Mouse (Mus musculus): ENCODE data around the gene Ube2d1. TPM values are rescaled to one million over a fixed set of nuclear protein-coding genes. Genes with fewer than 3 reads are reported as not detected.

Ube2d1 gene
- polyA plus RNA-seq, 1 experiment, result 71.4 TPM

- no peak for TF ChIP-seq EP300 (IDR thresholded peaks at IDR 0.05; ENCODE audit: insufficient read depth, low read depth, low read length)
- TF ChIP-seq CTCF (IDR thresholded peaks at IDR 0.05; ENCODE audit: low read depth, low read length), result no peak
- TF ChIP-seq POLR2A (IDR thresholded peaks at IDR 0.05; ENCODE audit: insufficient read depth, low read length), result no peak
- no peaks in the 10 kb centered on the region for H3K4me1 ChIP-seq (ENCODE audit: control insufficient read depth, insufficient read depth, low read length)
- peak within 1 kb of the TSS; percentile 83 for H3K9ac ChIP-seq (ENCODE audit: low read depth, poor library complexity, severe bottlenecking)
- H3K27ac ChIP-seq (ENCODE audit: insufficient read depth, low read length), result peak within 1 kb of the TSS; percentile 66
- H3K36me3 ChIP-seq (ENCODE audit: control insufficient read depth, insufficient read depth, low read length, poor library complexity, severe bottlenecking), result peaks cover 23% of the 10 kb centered on the region
- no peaks in the 10 kb centered on the region for H3K27me3 ChIP-seq (ENCODE audit: control insufficient read depth, insufficient read depth, low read length, poor library complexity, severe bottlenecking)
- H3K4me3 ChIP-seq (ENCODE audit: low read depth, low read length), result peak within 1 kb of the TSS; percentile 85
- no peaks in the 10 kb centered on the region for H3K9me3 ChIP-seq (replicated peaks; ENCODE audit: control insufficient read depth, insufficient read depth, low read length, poor library complexity, severe bottlenecking)
Observed at GRCm38 (mm10) chr10:71238240-71238554, 46.9 kb downstream of the Ube2d1 start, which contains the start of gene Tfam. TSS of gene Tfam (minus strand) at chr10:71238280.

- peak overlapping the region; percentile 66 for H3K27ac ChIP-seq (ENCODE audit: insufficient read depth, low read length)
- H3K9ac ChIP-seq (ENCODE audit: low read depth, poor library complexity, severe bottlenecking), result peak overlapping the region; percentile 83
- H3K4me3 ChIP-seq (ENCODE audit: low read depth, low read length), result peak overlapping the region; percentile 85
- no peaks in the 10 kb centered on the region for H3K4me1 ChIP-seq (ENCODE audit: control insufficient read depth, insufficient read depth, low read length)
- TF ChIP-seq POLR2A (IDR thresholded peaks at IDR 0.05; ENCODE audit: insufficient read depth, low read length) (peak; percentile 60), EP300 (IDR thresholded peaks at IDR 0.05; ENCODE audit: insufficient read depth, low read depth, low read length) (no peak; the same call in 1 of the 2 replicates)
- no peaks in the 10 kb centered on the region for H3K27me3 ChIP-seq (ENCODE audit: control insufficient read depth, insufficient read depth, low read length, poor library complexity, severe bottlenecking)
- peaks cover 27% of the 10 kb centered on the region for H3K36me3 ChIP-seq (ENCODE audit: control insufficient read depth, insufficient read depth, low read length, poor library complexity, severe bottlenecking)
- no peaks in the 10 kb centered on the region for H3K9me3 ChIP-seq (replicated peaks; ENCODE audit: control insufficient read depth, insufficient read depth, low read length, poor library complexity, severe bottlenecking)
Observed at GRCm38 (mm10) chr10:71237516-71238239, 47.4 kb downstream of the Ube2d1 start.

GRCm38 (mm10) chr10:71234071-71234470 is 51.0 kb downstream of the Ube2d1 start:
- no peaks in the 10 kb centered on the region for H3K27me3 ChIP-seq (ENCODE audit: control insufficient read depth, insufficient read depth, low read length, poor library complexity, severe bottlenecking)
- H3K4me1 ChIP-seq (ENCODE audit: control insufficient read depth, insufficient read depth, low read length), result no peaks in the 10 kb centered on the region
- H3K9me3 ChIP-seq (replicated peaks; ENCODE audit: control insufficient read depth, insufficient read depth, low read length, poor library complexity, severe bottlenecking), result no peaks in the 10 kb centered on the region
- H3K9ac ChIP-seq (ENCODE audit: low read depth, poor library complexity, severe bottlenecking), result no peak overlapping the region
- no peak overlapping the region for H3K4me3 ChIP-seq (ENCODE audit: low read depth, low read length)
- H3K27ac ChIP-seq (ENCODE audit: insufficient read depth, low read length), result no peak overlapping the region
- H3K36me3 ChIP-seq (ENCODE audit: control insufficient read depth, insufficient read depth, low read length, poor library complexity, severe bottlenecking), result peaks cover 45% of the 10 kb centered on the region
- TF ChIP-seq EP300 (IDR thresholded peaks at IDR 0.05; ENCODE audit: insufficient read depth, low read depth, low read length) (no peak), CTCF (IDR thresholded peaks at IDR 0.05; ENCODE audit: low read depth, low read length) (no peak), POLR2A (IDR thresholded peaks at IDR 0.05; ENCODE audit: insufficient read depth, low read length) (no peak)

GRCm38 (mm10) chr10:71225894-71226293 is 59.2 kb downstream of the Ube2d1 start:
- Histone ChIP-seq H3K9me3 (replicated peaks; ENCODE audit: control insufficient read depth, insufficient read depth, low read length, poor library complexity, severe bottlenecking) (0 out of 2 replicates have a peak, but pooled peaks cover 2% of the 10 kb centered on the region), H3K4me3 (ENCODE audit: low read depth, low read length) (no peak overlapping the region), H3K4me1 (ENCODE audit: control insufficient read depth, insufficient read depth, low read length) (no peaks in the 10 kb centered on the region), H3K27ac (ENCODE audit: insufficient read depth, low read length) (no peak overlapping the region), H3K9ac (ENCODE audit: low read depth, poor library complexity, severe bottlenecking) (no peak overlapping the region), H3K27me3 (ENCODE audit: control insufficient read depth, insufficient read depth, low read length, poor library complexity, severe bottlenecking) (no peaks in the 10 kb centered on the region), H3K36me3 (ENCODE audit: control insufficient read depth, insufficient read depth, low read length, poor library complexity, severe bottlenecking) (peaks cover 34% of the 10 kb centered on the region)
- TF ChIP-seq POLR2A (IDR thresholded peaks at IDR 0.05; ENCODE audit: insufficient read depth, low read length) (no peak), CTCF (IDR thresholded peaks at IDR 0.05; ENCODE audit: low read depth, low read length) (peak; percentile 92), EP300 (IDR thresholded peaks at IDR 0.05; ENCODE audit: insufficient read depth, low read depth, low read length) (no peak)

GRCm38 (mm10) chr10:71223101-71223500 is 62.0 kb downstream of the Ube2d1 start:
- H3K9ac ChIP-seq (ENCODE audit: low read depth, poor library complexity, severe bottlenecking), result no peak overlapping the region
- no peaks in the 10 kb centered on the region for H3K4me1 ChIP-seq (ENCODE audit: control insufficient read depth, insufficient read depth, low read length)
- no peak overlapping the region for H3K4me3 ChIP-seq (ENCODE audit: low read depth, low read length)
- 0 out of 2 replicates have a peak, but pooled peaks cover 2% of the 10 kb centered on the region for H3K9me3 ChIP-seq (replicated peaks; ENCODE audit: control insufficient read depth, insufficient read depth, low read length, poor library complexity, severe bottlenecking)
- no peak overlapping the region for H3K27ac ChIP-seq (ENCODE audit: insufficient read depth, low read length)
- TF ChIP-seq EP300 (IDR thresholded peaks at IDR 0.05; ENCODE audit: insufficient read depth, low read depth, low read length) (no peak), CTCF (IDR thresholded peaks at IDR 0.05; ENCODE audit: low read depth, low read length) (no peak), POLR2A (IDR thresholded peaks at IDR 0.05; ENCODE audit: insufficient read depth, low read length) (no peak)
- H3K36me3 ChIP-seq (ENCODE audit: control insufficient read depth, insufficient read depth, low read length, poor library complexity, severe bottlenecking), result peaks cover 14% of the 10 kb centered on the region
- no peaks in the 10 kb centered on the region for H3K27me3 ChIP-seq (ENCODE audit: control insufficient read depth, insufficient read depth, low read length, poor library complexity, severe bottlenecking)

- Histone ChIP-seq H3K27ac (ENCODE audit: insufficient read depth, low read length) (no peak overlapping the region), H3K9me3 (replicated peaks; ENCODE audit: control insufficient read depth, insufficient read depth, low read length, poor library complexity, severe bottlenecking) (0 out of 2 replicates have a peak, but pooled peaks cover 2% of the 10 kb centered on the region), H3K4me3 (ENCODE audit: low read depth, low read length) (no peak overlapping the region), H3K4me1 (ENCODE audit: control insufficient read depth, insufficient read depth, low read length) (no peaks in the 10 kb centered on the region), H3K27me3 (ENCODE audit: control insufficient read depth, insufficient read depth, low read length, poor library complexity, severe bottlenecking) (no peaks in the 10 kb centered on the region), H3K36me3 (ENCODE audit: control insufficient read depth, insufficient read depth, low read length, poor library complexity, severe bottlenecking) (peaks cover 11% of the 10 kb centered on the region), H3K9ac (ENCODE audit: low read depth, poor library complexity, severe bottlenecking) (no peak overlapping the region)
- TF ChIP-seq CTCF (IDR thresholded peaks at IDR 0.05; ENCODE audit: low read depth, low read length), result no peak
- no peak for TF ChIP-seq EP300 (IDR thresholded peaks at IDR 0.05; ENCODE audit: insufficient read depth, low read depth, low read length)
- no peak for TF ChIP-seq POLR2A (IDR thresholded peaks at IDR 0.05; ENCODE audit: insufficient read depth, low read length)
Observed at GRCm38 (mm10) chr10:71222639-71223038, 62.4 kb downstream of the Ube2d1 start.
